Mouse (Mus musculus): ENCODE measurements around the gene Deup1. TPM values are rescaled to one million over a fixed set of nuclear protein-coding genes. Genes with fewer than 3 reads are reported as not detected.

Deup1 gene
- polyA plus RNA-seq, 1 experiment from 2014 or later = not detected

- Histone ChIP-seq H3K4me1 (peaks cover 28% of the 10 kb centered on the region), H3K27ac (peak overlapping the region; percentile 65), H3K36me3 (peaks cover 18% of the 10 kb centered on the region), H3K4me3 (no peak overlapping the region), H3K9ac (no peak overlapping the region), H3K9me3 (replicated peaks) (no peaks in the 10 kb centered on the region), H3K27me3 (replicated peaks) (no peaks in the 10 kb centered on the region), H3K4me2 (no peak overlapping the region)
- peak; percentile 68 for ATAC-seq
- WGBS (ENCODE audit: insufficient replicate concordance) = 22% methylated on average over 5 of the region's 5 CpGs
Observed at GRCm38 (mm10) chr9:15541735-15542354, 85.9 kb downstream of the Deup1 start.

- Histone ChIP-seq H3K9me3 (replicated peaks) (no peaks in the 10 kb centered on the region), H3K27ac (no peak overlapping the region), H3K27me3 (replicated peaks) (no peaks in the 10 kb centered on the region), H3K4me3 (no peak overlapping the region), H3K4me1 (peaks cover 29% of the 10 kb centered on the region), H3K36me3 (peaks cover 7% of the 10 kb centered on the region), H3K9ac (no peak overlapping the region), H3K4me2 (no peak overlapping the region)
- no peak for ATAC-seq
- 69% methylated on average over 8 of the region's 8 CpGs for WGBS (ENCODE audit: insufficient replicate concordance)
Observed at GRCm38 (mm10) chr9:15538979-15539533, 88.7 kb downstream of the Deup1 start.

GRCm38 (mm10) chr9:15537455-15538048, 90.2 kb downstream of the Deup1 start:
- peaks cover 7% of the 10 kb centered on the region for H3K36me3 ChIP-seq
- 0 out of 2 replicates have a peak overlapping the region, but pooled peaks have one; percentile 4 for H3K27ac ChIP-seq
- no peak overlapping the region for H3K4me2 ChIP-seq
- WGBS (ENCODE audit: insufficient replicate concordance) = 70% methylated on average over 3 of the region's 3 CpGs
- no peak overlapping the region for H3K4me3 ChIP-seq
- no peaks in the 10 kb centered on the region for H3K27me3 ChIP-seq (replicated peaks)
- no peak for ATAC-seq
- H3K9me3 ChIP-seq (replicated peaks) = no peaks in the 10 kb centered on the region
- H3K4me1 ChIP-seq = peaks cover 25% of the 10 kb centered on the region
- no peak overlapping the region for H3K9ac ChIP-seq

GRCm38 (mm10) chr9:15536861-15537426, 90.8 kb downstream of the Deup1 start:
- peaks cover 19% of the 10 kb centered on the region for H3K4me1 ChIP-seq
- no peak overlapping the region for H3K9ac ChIP-seq
- no peak overlapping the region for H3K4me2 ChIP-seq
- H3K4me3 ChIP-seq = no peak overlapping the region
- no peak overlapping the region for H3K27ac ChIP-seq
- H3K9me3 ChIP-seq (replicated peaks) = no peaks in the 10 kb centered on the region
- WGBS (ENCODE audit: insufficient replicate concordance) = 70% methylated on average over 5 of the region's 5 CpGs
- H3K36me3 ChIP-seq = peaks cover 7% of the 10 kb centered on the region
- ATAC-seq = peak; percentile 31
- no peaks in the 10 kb centered on the region for H3K27me3 ChIP-seq (replicated peaks)

GRCm38 (mm10) chr9:15535418-15535817, 92.3 kb downstream of the Deup1 start:
- no peak overlapping the region for H3K4me3 ChIP-seq
- H3K27me3 ChIP-seq (replicated peaks) = no peaks in the 10 kb centered on the region
- peaks cover 6% of the 10 kb centered on the region for H3K36me3 ChIP-seq
- WGBS (ENCODE audit: insufficient replicate concordance) = 64% methylated on average over 5 of the region's 5 CpGs
- ATAC-seq = peak; percentile 45; the same call in 1 of the 2 replicates
- H3K4me2 ChIP-seq = no peak overlapping the region
- H3K9ac ChIP-seq = no peak overlapping the region
- H3K27ac ChIP-seq = no peak overlapping the region
- no peaks in the 10 kb centered on the region for H3K9me3 ChIP-seq (replicated peaks)
- H3K4me1 ChIP-seq = peaks cover 15% of the 10 kb centered on the region

- WGBS (ENCODE audit: insufficient replicate concordance) = 71% methylated on average over 2 of the region's 2 CpGs
- H3K27ac ChIP-seq = no peak overlapping the region
- no peaks in the 10 kb centered on the region for H3K27me3 ChIP-seq (replicated peaks)
- H3K9me3 ChIP-seq (replicated peaks) = no peaks in the 10 kb centered on the region
- ATAC-seq = no peak
- no peak overlapping the region for H3K9ac ChIP-seq
- no peak overlapping the region for H3K4me3 ChIP-seq
- H3K4me2 ChIP-seq = no peak overlapping the region
- H3K4me1 ChIP-seq = peaks cover 28% of the 10 kb centered on the region
- H3K36me3 ChIP-seq = peaks cover 3% of the 10 kb centered on the region; the same call in 1 of the 2 replicates
Observed at GRCm38 (mm10) chr9:15534110-15534509, 93.6 kb downstream of the Deup1 start.

- peaks cover 32% of the 10 kb centered on the region for H3K4me1 ChIP-seq
- H3K27me3 ChIP-seq (replicated peaks) = no peaks in the 10 kb centered on the region
- no peak overlapping the region for H3K27ac ChIP-seq
- H3K9ac ChIP-seq = no peak overlapping the region
- no peaks in the 10 kb centered on the region for H3K9me3 ChIP-seq (replicated peaks)
- no peak overlapping the region for H3K4me3 ChIP-seq
- ATAC-seq = no peak
- H3K4me2 ChIP-seq = no peak overlapping the region
- H3K36me3 ChIP-seq = peaks cover 3% of the 10 kb centered on the region; the same call in 1 of the 2 replicates
- 56% methylated on average over 11 of the region's 11 CpGs for WGBS (ENCODE audit: insufficient replicate concordance)
Observed at GRCm38 (mm10) chr9:15533336-15534070, 94.2 kb downstream of the Deup1 start.

- Histone ChIP-seq H3K27ac (no peak overlapping the region), H3K4me2 (no peak overlapping the region), H3K36me3 (peaks cover 6% of the 10 kb centered on the region), H3K27me3 (replicated peaks) (no peaks in the 10 kb centered on the region), H3K9me3 (replicated peaks) (no peaks in the 10 kb centered on the region), H3K9ac (no peak overlapping the region), H3K4me3 (no peak overlapping the region), H3K4me1 (peaks cover 23% of the 10 kb centered on the region)
- no peak for ATAC-seq
- 61% methylated on average over 5 of the region's 5 CpGs for WGBS (ENCODE audit: insufficient replicate concordance)
Observed at GRCm38 (mm10) chr9:15531204-15531603, 96.5 kb downstream of the Deup1 start.

- no peaks in the 10 kb centered on the region for H3K9me3 ChIP-seq (replicated peaks)
- no peak for ATAC-seq
- H3K4me3 ChIP-seq = no peak overlapping the region
- WGBS (ENCODE audit: insufficient replicate concordance) = 73% methylated on average over 2 of the region's 2 CpGs
- no peak overlapping the region for H3K9ac ChIP-seq
- no peak overlapping the region for H3K4me2 ChIP-seq
- no peaks in the 10 kb centered on the region for H3K27me3 ChIP-seq (replicated peaks)
- H3K4me1 ChIP-seq = peaks cover 23% of the 10 kb centered on the region
- H3K27ac ChIP-seq = no peak overlapping the region
- peaks cover 13% of the 10 kb centered on the region for H3K36me3 ChIP-seq
Observed at GRCm38 (mm10) chr9:15529965-15530320, 97.8 kb downstream of the Deup1 start.

- ATAC-seq = no peak
Observed at GRCm38 (mm10) chr9:15529275-15529964, 98.3 kb downstream of the Deup1 start.

GRCm38 (mm10) chr9:15528368-15528767, 99.4 kb downstream of the Deup1 start:
- peaks cover 13% of the 10 kb centered on the region for H3K36me3 ChIP-seq
- H3K27me3 ChIP-seq (replicated peaks) = no peaks in the 10 kb centered on the region
- H3K4me1 ChIP-seq = peaks cover 23% of the 10 kb centered on the region
- ATAC-seq = no peak
- H3K4me2 ChIP-seq = no peak overlapping the region
- WGBS (ENCODE audit: insufficient replicate concordance) = 77% methylated on average over 7 of the region's 7 CpGs
- no peak overlapping the region for H3K27ac ChIP-seq
- no peak overlapping the region for H3K4me3 ChIP-seq
- H3K9me3 ChIP-seq (replicated peaks) = no peaks in the 10 kb centered on the region
- no peak overlapping the region for H3K9ac ChIP-seq

More at GRCm38 (mm10) chr9:15529275-15529964, 98.3 kb downstream of the Deup1 start:
- Histone ChIP-seq H3K27ac (no peak overlapping the region), H3K9ac (no peak overlapping the region), H3K4me2 (no peak overlapping the region), H3K36me3 (peaks cover 13% of the 10 kb centered on the region), H3K4me1 (peaks cover 23% of the 10 kb centered on the region), H3K9me3 (replicated peaks) (no peaks in the 10 kb centered on the region), H3K27me3 (replicated peaks) (no peaks in the 10 kb centered on the region), H3K4me3 (no peak overlapping the region)
- WGBS (ENCODE audit: insufficient replicate concordance) = 59% methylated on average over 8 of the region's 8 CpGs

All from liver, embryonic 12.5 days (tissue).